Mouse (Mus musculus): ENCODE measurements at regions not wholly inside any gene's neighbourhood (a gene's known extent, or its start where the extent isn't known, plus 50 kb on each side); places are given as distances from the start of the nearest gene placed in this dataset.

GRCm38 (mm10) chr8:7808395-7808794 lies 852.6 kb downstream of the Efnb2 start:
- no peak for TF ChIP-seq CTCF (conservative IDR thresholded peaks at IDR 0.05; ENCODE audit: low read length)
- TF ChIP-seq POU5F1 (IDR thresholded peaks at IDR 0.05; ENCODE audit: borderline replicate concordance, low read length) = no peak
- no peak for TF ChIP-seq NANOG (IDR thresholded peaks at IDR 0.05; ENCODE audit: borderline replicate concordance, low read length)

All from E14TG2a.4 (cell line).